ENCODE assay signal across 8 mouse cellular contexts in the genomic region with DNA sequence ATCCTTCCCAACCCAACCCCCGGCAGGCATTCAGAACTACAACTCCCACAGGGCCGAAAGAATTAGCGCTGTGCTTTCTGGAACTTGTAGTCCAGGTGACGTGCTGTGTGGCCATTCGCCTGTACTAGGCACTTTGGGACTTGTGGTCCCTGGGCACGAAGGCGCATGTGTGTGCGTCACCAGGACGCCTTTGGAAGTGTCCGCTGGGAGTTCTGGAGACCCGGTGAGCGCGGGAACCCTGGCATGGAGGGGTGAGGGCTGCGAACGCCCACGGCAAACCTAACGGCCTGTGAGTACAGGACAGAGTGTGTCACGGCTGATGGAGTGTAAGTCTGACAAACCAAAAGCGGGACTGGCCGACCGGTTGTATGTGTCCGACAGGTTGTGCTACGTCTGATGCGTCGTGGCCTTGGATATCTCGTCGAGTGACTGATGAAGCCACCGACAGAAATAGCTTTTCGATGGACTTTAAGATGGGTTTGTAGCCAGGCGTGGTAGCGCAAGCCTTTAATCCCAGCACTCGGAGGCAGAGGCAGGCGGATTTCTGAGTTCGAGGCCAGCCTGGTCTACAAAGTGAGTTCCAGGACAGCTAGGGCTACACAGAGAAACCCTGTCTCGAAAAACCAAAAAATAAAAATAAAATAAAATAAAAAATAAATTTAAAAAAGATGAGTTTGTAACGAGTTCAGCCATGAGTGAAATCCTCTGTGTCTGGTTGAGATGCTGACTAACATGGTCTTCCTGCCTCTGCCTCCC. TPM values are rescaled to one million over a fixed set of nuclear protein-coding genes. Genes with fewer than 3 reads are reported as not detected.
DNase-seq lines count a peak whose midpoint lies in the region; ATAC-seq lines count a peak whose summit lies in the region.

A gene (plus strand): TSS at position 161 of the 756 bp plus-strand sequence.

- no peaks in the 10 kb centered on the region for H3K36me3 ChIP-seq in lung, embryonic 16.5 days (ENCODE audit: control insufficient read depth, insufficient read depth, low read length)

- H3K9ac ChIP-seq in lung, embryonic 16.5 days (ENCODE audit: low read length), result peak within 1 kb of the TSS; percentile 80

- DNase-seq in MEL-GATA-1-ER (ENCODE audit: extremely low read depth, low read depth), result peak; percentile 85
- peak; percentile 90 for DNase-seq in cerebellum, adult 8-10 months
- DNase-seq in forelimb bud, embryonic 11.5 days (ENCODE audit: low read depth, low spot score), result peak; percentile 96
- peak; percentile 92 for DNase-seq in layer of hippocampus, adult 9-10 months (ENCODE audit: low spot score)
- DNase-seq in ovary, postnatal 10 days (ENCODE audit: low spot score), result peak; percentile 74
- peak; percentile 70 to 78 for DNase-seq in thymus, postnatal 10 days (ENCODE audit: low spot score in 2 of 2)

- no peaks in the 10 kb centered on the region for H3K27me3 ChIP-seq in lung, embryonic 16.5 days (ENCODE audit: control insufficient read depth, insufficient read depth, low read depth, low read length)

- WGBS in lung, embryonic 16.5 days, result 4% methylated on average over 36 of the region's 36 CpGs

- 0 out of 2 replicates have a peak, but pooled peaks cover 7% of the 10 kb centered on the region for H3K4me1 ChIP-seq in lung, embryonic 16.5 days (replicated peaks; ENCODE audit: control insufficient read depth, insufficient read depth, low read length)

- H3K27ac ChIP-seq in lung, embryonic 16.5 days (ENCODE audit: low read length), result no peak within 1 kb of the TSS

- H3K4me2 ChIP-seq in lung, embryonic 16.5 days (ENCODE audit: low read depth, low read length), result peak within 1 kb of the TSS; percentile 58

- peak; percentile 100 for ATAC-seq in hematopoietic stem cell, adult 5-6 weeks (replicated peaks in 1 of 2; ENCODE audit: insufficient read depth in 1 of 2, low FRiP score in 2 of 2, low TSS enrichment in 1 of 2, low read depth in 1 of 2, poor library complexity in 2 of 2, severe bottlenecking in 2 of 2)
- ATAC-seq in lung, embryonic 16.5 days (ENCODE audit: low read depth), result peak; percentile 99

- H3K9me3 ChIP-seq in lung, embryonic 16.5 days (ENCODE audit: control insufficient read depth, low read length), result no peaks in the 10 kb centered on the region

- peak within 1 kb of the TSS; percentile 84 for H3K4me3 ChIP-seq in lung, embryonic 16.5 days (ENCODE audit: low read length)

RNA-seq across cellular contexts. Expression of the gene that starts here (rescaled TPM):
- total RNA-seq in hematopoietic stem cell, adult 5-6 weeks (2017), result 4.1 and 5.8 TPM in 2 replicates
- 16.7 and 17.1 TPM in 2 replicates for polyA plus RNA-seq in lung, embryonic 16.5 days (2015; fragmentation: Nextera tagmentation; extraction: Ambion mirVana)
